Mouse (Mus musculus) stomach, embryonic 14.5 days (tissue): ENCODE data around the gene Taf8. TPM values are rescaled to one million over a fixed set of nuclear protein-coding genes. Genes with fewer than 3 reads are reported as not detected.

Experiments
- ATAC-seq: fragments of 200-750 bp; cut with Nextera tagmentation; 2 replicates; pipeline ENCODE4 v1.8.0; 2017; ENCODE audit warnings: low read depth, moderate TSS enrichment; ENCODE audit not compliant: insufficient number of reproducible peaks, insufficient read depth, low FRiP score
- H3K27ac ChIP-seq: fragments of 300-500 bp; sonication (generic); 2 replicates; pipeline ENCODE4 v1.5.1; 2014; ENCODE audit warnings: mild to moderate bottlenecking, low read length, moderate library complexity, mixed read lengths
- H3K27me3 ChIP-seq: fragments of 300-500 bp; sonication (generic); 2 replicates; pipeline ENCODE4 v1.6.1; 2014; ENCODE audit warnings: low read length, control low read depth, mixed read lengths; ENCODE audit not compliant: control insufficient read depth, insufficient read depth
- H3K36me3 ChIP-seq: fragments of 300-500 bp; sonication (generic); 2 replicates; pipeline ENCODE4 v1.6.1; 2014; ENCODE audit warnings: mild to moderate bottlenecking, control low read depth, low read length, moderate library complexity, mixed read lengths; ENCODE audit not compliant: control insufficient read depth, insufficient read depth
- H3K4me1 ChIP-seq: fragments of 300-500 bp; sonication (generic); 2 replicates; pipeline ENCODE4 v1.6.1; 2014; ENCODE audit warnings: low read length, control low read depth, mixed read lengths; ENCODE audit not compliant: control insufficient read depth, insufficient read depth
- H3K4me2 ChIP-seq: fragments of 300-500 bp; sonication (generic); replicated peaks from 2 replicates; pipeline ENCODE4 v1.6.1; 2014; ENCODE audit warnings: low read depth, low read length, control low read depth
- H3K4me3 ChIP-seq: fragments of 300-500 bp; sonication (generic); 2 replicates; pipeline ENCODE4 v1.5.1; 2014; ENCODE audit warnings: low read depth, low read length, control low read depth
- H3K9ac ChIP-seq: fragments of 300-500 bp; sonication (generic); replicated peaks from 2 replicates; pipeline ENCODE4 v1.6.1; 2014; ENCODE audit warnings: low read depth, mild to moderate bottlenecking, control low read depth, low read length, moderate library complexity, mixed read lengths
- H3K9me3 ChIP-seq: fragments of 300-500 bp; sonication (generic); 2 replicates; pipeline ENCODE4 v1.6.1; 2016; ENCODE audit warnings: low read depth, low read length, control low read depth; ENCODE audit not compliant: control insufficient read depth
- WGBS: fragments of 180-500 bp; shearing (Covaris S2); extraction: QIAGEN DNeasy Blood & Tissue Kit; methylation state at CpG from one replicate; pipeline ENCODE4 v1.1.7; 2014; 5-methylcytosine and 5-hydroxymethylcytosine counted together
- polyA plus RNA-seq: library from polyadenylated mRNA; unstranded; fragments of >200 nt; fragmentation: Nextera tagmentation; extraction: Ambion mirVana; gene quantifications from 2 replicates; pipeline ENCODE4 v1.2.1, GENCODE M21; 2014

The Taf8 gene
- polyA plus RNA-seq, 1 experiment from 2014 or later: 27.3 TPM

GRCm38 (mm10) chr17:47535812-47536236 is 33.7 kb upstream of the Taf8 start:
- H3K27me3 ChIP-seq: no peaks in the 10 kb centered on the region
- H3K4me3 ChIP-seq: no peak overlapping the region
- H3K9me3 ChIP-seq: no peaks in the 10 kb centered on the region
- H3K36me3 ChIP-seq: no peaks in the 10 kb centered on the region
- WGBS: 45% methylated on average over 9 of the region's 9 CpGs
- H3K4me1 ChIP-seq: 0 out of 2 replicates have a peak, but pooled peaks cover 4% of the 10 kb centered on the region
- H3K4me2 ChIP-seq: no peak overlapping the region
- no peak overlapping the region for H3K9ac ChIP-seq
- ATAC-seq: peak; percentile 73; the same call in 1 of the 2 replicates
- no peak overlapping the region for H3K27ac ChIP-seq

DNA sequence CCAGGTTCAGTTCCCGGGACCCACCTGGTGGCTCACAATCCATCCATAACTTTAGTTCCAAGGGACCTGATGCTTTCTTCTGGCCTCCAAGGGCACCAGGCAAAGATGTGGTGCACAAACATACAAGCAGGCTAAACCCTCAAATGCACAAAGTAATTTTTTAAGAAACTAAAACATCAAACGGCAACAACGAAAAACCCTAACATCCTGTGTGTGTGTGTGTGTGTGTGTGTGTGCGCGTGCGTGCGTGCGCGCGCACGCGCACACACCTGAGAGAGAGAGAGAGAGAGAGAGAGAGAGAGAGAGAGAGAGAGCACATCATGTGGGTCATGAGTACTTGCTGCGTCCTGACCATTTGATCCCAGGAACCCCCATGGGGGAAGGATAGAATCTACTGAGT is 31.6 kb upstream of the Taf8 start:
- ATAC-seq: no peak
- 0 out of 2 replicates have a peak, but pooled peaks cover 4% of the 10 kb centered on the region for H3K4me1 ChIP-seq
- no peaks in the 10 kb centered on the region for H3K9me3 ChIP-seq
- no peak overlapping the region for H3K4me3 ChIP-seq
- H3K27ac ChIP-seq: no peak overlapping the region
- H3K36me3 ChIP-seq: no peaks in the 10 kb centered on the region
- no peaks in the 10 kb centered on the region for H3K27me3 ChIP-seq
- no peak overlapping the region for H3K9ac ChIP-seq
- 95% methylated on average over 13 of the region's 13 CpGs for WGBS
- H3K4me2 ChIP-seq: no peak overlapping the region

- Histone ChIP-seq H3K27me3 (no peaks in the 10 kb centered on the region), H3K4me2 (no peak overlapping the region), H3K4me1 (peaks cover 17% of the 10 kb centered on the region), H3K27ac (no peak overlapping the region), H3K9ac (no peak overlapping the region), H3K36me3 (no peaks in the 10 kb centered on the region), H3K4me3 (no peak overlapping the region), H3K9me3 (no peaks in the 10 kb centered on the region)
- WGBS: 94% methylated on average over 5 of the region's 5 CpGs
- ATAC-seq: no peak
These were observed 30.3 kb upstream of the Taf8 start for GRCm38 (mm10) chr17:47532364-47532763.

DNA sequence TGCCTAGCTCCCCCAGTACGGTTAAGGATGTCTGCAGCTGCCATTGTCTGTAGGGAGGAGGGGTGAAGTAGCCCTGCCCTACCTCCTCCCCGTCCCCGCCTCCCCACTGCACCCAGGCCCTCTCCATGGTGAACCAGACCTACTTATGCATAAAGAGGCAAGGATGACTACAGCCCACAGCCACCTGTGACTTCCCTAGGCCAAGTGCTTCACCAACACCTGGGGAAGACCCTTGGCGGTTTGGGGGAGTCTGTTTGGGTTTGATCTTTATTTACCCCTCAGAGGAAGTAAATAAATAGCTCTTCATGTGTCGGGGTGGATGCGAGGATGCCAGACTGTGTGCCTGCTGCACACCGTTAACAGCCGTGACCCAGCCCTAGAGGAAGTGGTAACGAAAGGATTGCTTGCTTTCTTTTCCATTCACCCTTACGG is 29.3 kb upstream of the Taf8 start:
- H3K27me3 ChIP-seq: no peaks in the 10 kb centered on the region
- H3K4me3 ChIP-seq: no peak overlapping the region
- peaks cover 23% of the 10 kb centered on the region for H3K4me1 ChIP-seq
- no peaks in the 10 kb centered on the region for H3K9me3 ChIP-seq
- no peak overlapping the region for H3K27ac ChIP-seq
- no peak for ATAC-seq
- H3K36me3 ChIP-seq: no peaks in the 10 kb centered on the region
- H3K9ac ChIP-seq: no peak overlapping the region
- H3K4me2 ChIP-seq: no peak overlapping the region
- 70% methylated on average over 10 of the region's 10 CpGs for WGBS

DNA sequence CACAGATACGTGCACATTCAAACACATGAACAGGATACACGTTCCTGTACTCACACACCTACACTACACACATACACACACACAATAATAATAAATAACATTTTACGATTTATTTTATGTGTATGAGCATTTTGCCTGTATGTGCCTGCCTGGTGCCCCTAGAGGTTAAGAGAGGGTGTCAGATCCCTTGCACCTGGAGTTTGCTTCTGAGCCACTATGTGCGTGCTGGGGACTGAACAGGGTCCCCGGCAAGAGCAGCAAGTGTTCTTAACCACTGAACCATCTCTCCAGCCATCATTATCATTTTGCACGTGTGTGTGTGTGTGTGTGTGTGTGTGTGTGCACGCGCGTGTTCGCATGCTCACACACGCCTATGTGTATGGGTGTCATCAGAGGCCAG is 27.5 kb upstream of the Taf8 start:
- Histone ChIP-seq H3K4me2 (no peak overlapping the region), H3K36me3 (no peaks in the 10 kb centered on the region), H3K9ac (no peak overlapping the region), H3K4me3 (no peak overlapping the region), H3K9me3 (no peaks in the 10 kb centered on the region), H3K4me1 (peaks cover 22% of the 10 kb centered on the region), H3K27me3 (no peaks in the 10 kb centered on the region), H3K27ac (no peak overlapping the region)
- ATAC-seq: no peak
- WGBS: 92% methylated on average over 11 of the region's 11 CpGs

GRCm38 (mm10) chr17:47528919-47529318 is 26.8 kb upstream of the Taf8 start:
- Histone ChIP-seq H3K9ac (no peak overlapping the region), H3K4me2 (no peak overlapping the region)

GRCm38 (mm10) chr17:47527581-47528300 is 25.6 kb upstream of the Taf8 start:
- Histone ChIP-seq H3K9ac (peak overlapping the region; percentile 1; the same call in 1 of the 2 replicates), H3K27me3 (no peaks in the 10 kb centered on the region), H3K36me3 (no peaks in the 10 kb centered on the region), H3K4me1 (peaks cover 36% of the 10 kb centered on the region), H3K9me3 (no peaks in the 10 kb centered on the region), H3K4me3 (no peak overlapping the region), H3K4me2 (peak overlapping the region; percentile 18; the same call in 1 of the 2 replicates), H3K27ac (peak overlapping the region; percentile 97)
- peak; percentile 85 for ATAC-seq
- WGBS: 25% methylated on average over 10 of the region's 10 CpGs

More at GRCm38 (mm10) chr17:47528919-47529318, 26.8 kb upstream of the Taf8 start:
- no peaks in the 10 kb centered on the region for H3K27me3 ChIP-seq
- no peak overlapping the region for H3K4me3 ChIP-seq
- H3K36me3 ChIP-seq: no peaks in the 10 kb centered on the region
- no peaks in the 10 kb centered on the region for H3K9me3 ChIP-seq
- H3K4me1 ChIP-seq: peaks cover 28% of the 10 kb centered on the region
- 83% methylated on average over 8 of the region's 8 CpGs for WGBS
- peak overlapping the region; percentile 97; the same call in 1 of the 2 replicates for H3K27ac ChIP-seq
- no peak for ATAC-seq

DNA sequence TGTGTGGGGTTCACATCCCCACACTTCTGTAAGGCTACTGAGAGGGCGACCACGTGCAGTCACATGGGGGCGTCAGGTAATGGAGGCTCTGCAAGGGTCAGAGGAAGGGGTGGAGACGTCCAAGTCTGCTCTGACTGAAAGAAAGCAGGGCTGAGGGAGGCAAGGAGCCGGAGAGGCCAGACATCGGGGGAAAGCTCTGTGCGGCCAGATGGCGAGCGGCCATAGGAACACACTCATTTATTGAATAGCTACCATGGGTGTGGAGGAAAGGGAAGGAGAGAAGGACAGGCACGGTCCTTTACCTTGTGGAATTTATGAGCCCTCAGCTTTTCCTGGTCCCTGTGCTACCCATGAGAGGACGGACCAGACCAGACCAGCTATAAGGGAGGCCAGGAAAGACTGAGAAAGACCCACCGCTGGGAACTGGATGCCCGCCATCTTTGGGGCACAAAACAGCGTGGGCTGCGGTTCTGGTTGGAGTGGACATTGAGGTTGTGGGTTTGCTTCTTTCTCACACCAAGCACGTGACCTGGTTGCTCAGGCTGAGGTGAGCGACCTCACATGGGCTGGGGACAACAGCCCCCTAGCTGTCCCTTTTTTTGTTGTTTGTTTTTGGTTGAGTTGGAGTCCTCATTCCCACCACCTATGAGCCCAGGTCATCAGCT is 24.9 kb upstream of the Taf8 start:
- Histone ChIP-seq H3K27me3 (no peaks in the 10 kb centered on the region), H3K9ac (no peak overlapping the region), H3K4me1 (peaks cover 44% of the 10 kb centered on the region), H3K9me3 (no peaks in the 10 kb centered on the region), H3K36me3 (no peaks in the 10 kb centered on the region), H3K4me3 (no peak overlapping the region), H3K27ac (peak overlapping the region; percentile 97), H3K4me2 (no peak overlapping the region; the same call in 1 of the 2 replicates)
- 67% methylated on average over 17 of the region's 17 CpGs for WGBS
- ATAC-seq: no peak
